Mouse (Mus musculus): ENCODE data around the gene Mcoln1. TPM values are rescaled to one million over a fixed set of nuclear protein-coding genes. Genes with fewer than 3 reads are reported as not detected.

Mcoln1 gene
- polyA plus RNA-seq, 1 experiment from 2014 or later = 74.9 TPM

- Histone ChIP-seq H3K4me2 (replicated peaks) (no peak overlapping the region), H3K4me3 (no peak overlapping the region), H3K27ac (replicated peaks) (no peak overlapping the region), H3K9ac (replicated peaks) (no peak overlapping the region), H3K4me1 (no peaks in the 10 kb centered on the region), H3K36me3 (no peaks in the 10 kb centered on the region), H3K9me3 (no peaks in the 10 kb centered on the region), H3K27me3 (peaks cover 24% of the 10 kb centered on the region)
- no peak for ATAC-seq (ENCODE audit: low FRiP score, low read depth)
- 80% methylated on average over 4 of the region's 4 CpGs for WGBS
Measured at GRCm38 (mm10) chr8:3480221-3480785, 20.0 kb upstream of the Mcoln1 start.

GRCm38 (mm10) chr8:3481605-3482004 lies 18.7 kb upstream of the Mcoln1 start:
- H3K4me1 ChIP-seq = no peaks in the 10 kb centered on the region
- no peak overlapping the region for H3K4me3 ChIP-seq
- WGBS = 69% methylated on average over 5 of the region's 5 CpGs

GRCm38 (mm10) chr8:3482240-3482740 lies 18.0 kb upstream of the Mcoln1 start:
- 0 out of 2 replicates have a peak, but pooled peaks cover 6% of the 10 kb centered on the region for H3K27me3 ChIP-seq
- no peak for ATAC-seq (ENCODE audit: low FRiP score, low read depth)
- H3K4me2 ChIP-seq (replicated peaks) = no peak overlapping the region
- WGBS = 92% methylated on average over 22 of the region's 22 CpGs
- no peak overlapping the region for H3K9ac ChIP-seq (replicated peaks)
- no peaks in the 10 kb centered on the region for H3K36me3 ChIP-seq
- no peak overlapping the region for H3K4me3 ChIP-seq
- no peaks in the 10 kb centered on the region for H3K9me3 ChIP-seq
- no peaks in the 10 kb centered on the region for H3K4me1 ChIP-seq
- H3K27ac ChIP-seq (replicated peaks) = no peak overlapping the region

More at GRCm38 (mm10) chr8:3481605-3482004, 18.7 kb upstream of the Mcoln1 start:
- Histone ChIP-seq H3K9ac (replicated peaks) (no peak overlapping the region), H3K4me2 (replicated peaks) (no peak overlapping the region), H3K27ac (replicated peaks) (no peak overlapping the region), H3K9me3 (no peaks in the 10 kb centered on the region), H3K36me3 (no peaks in the 10 kb centered on the region), H3K27me3 (peaks cover 11% of the 10 kb centered on the region)
- ATAC-seq (ENCODE audit: low FRiP score, low read depth) = no peak

- ATAC-seq (ENCODE audit: low FRiP score, low read depth) = no peak
- Histone ChIP-seq H3K4me1 (no peaks in the 10 kb centered on the region), H3K27me3 (no peaks in the 10 kb centered on the region), H3K4me2 (replicated peaks) (no peak overlapping the region), H3K9ac (replicated peaks) (no peak overlapping the region), H3K27ac (replicated peaks) (no peak overlapping the region), H3K4me3 (no peak overlapping the region), H3K36me3 (no peaks in the 10 kb centered on the region), H3K9me3 (no peaks in the 10 kb centered on the region)
- WGBS = 91% methylated on average over 7 of the region's 7 CpGs
Measured at GRCm38 (mm10) chr8:3483546-3483945, 16.7 kb upstream of the Mcoln1 start.

GRCm38 (mm10) chr8:3485192-3485591 lies 15.1 kb upstream of the Mcoln1 start:
- ATAC-seq (ENCODE audit: low FRiP score, low read depth) = 0 out of 2 replicates have a peak, but pooled peaks have one; percentile 49
- Histone ChIP-seq H3K27ac (replicated peaks) (no peak overlapping the region), H3K4me1 (no peaks in the 10 kb centered on the region), H3K27me3 (no peaks in the 10 kb centered on the region), H3K9me3 (no peaks in the 10 kb centered on the region), H3K9ac (replicated peaks) (no peak overlapping the region), H3K4me2 (replicated peaks) (no peak overlapping the region), H3K36me3 (no peaks in the 10 kb centered on the region), H3K4me3 (no peak overlapping the region)
- WGBS = 40% methylated on average over 5 of the region's 5 CpGs

GRCm38 (mm10) chr8:3492901-3493844 lies 7.1 kb upstream of the Mcoln1 start, which contains the start of gene Zfp358:
Gene Zfp358 (plus strand): TSS chr8:3493138.
- peak; percentile 94 for ATAC-seq (ENCODE audit: low FRiP score, low read depth)
- H3K36me3 ChIP-seq = peaks cover 36% of the 10 kb centered on the region
- peaks cover 10% of the 10 kb centered on the region; the same call in 1 of the 2 replicates for H3K9me3 ChIP-seq
- H3K27ac ChIP-seq (replicated peaks) = peak within 1 kb of the TSS; percentile 84
- H3K4me3 ChIP-seq = peak within 1 kb of the TSS; percentile 78
- H3K9ac ChIP-seq (replicated peaks) = peak within 1 kb of the TSS; percentile 96
- no peaks in the 10 kb centered on the region for H3K27me3 ChIP-seq
- H3K4me1 ChIP-seq = peaks cover 20% of the 10 kb centered on the region
- H3K4me2 ChIP-seq (replicated peaks) = peak within 1 kb of the TSS; percentile 68
- WGBS = under 1% methylated on average over 61 of the region's 64 CpGs

- Histone ChIP-seq H3K4me2 (replicated peaks) (peak overlapping the region; percentile 68), H3K9me3 (peaks cover 10% of the 10 kb centered on the region; the same call in 1 of the 2 replicates), H3K9ac (replicated peaks) (peak overlapping the region; percentile 96), H3K4me3 (peak overlapping the region; percentile 78), H3K27ac (replicated peaks) (peak overlapping the region; percentile 84), H3K4me1 (peaks cover 20% of the 10 kb centered on the region), H3K27me3 (no peaks in the 10 kb centered on the region), H3K36me3 (peaks cover 36% of the 10 kb centered on the region)
- 46% methylated on average over 6 of the region's 6 CpGs for WGBS
- peak; percentile 0; the same call in 1 of the 2 replicates for ATAC-seq (ENCODE audit: low FRiP score, low read depth)
Measured at GRCm38 (mm10) chr8:3493845-3494208, 6.4 kb upstream of the Mcoln1 start.

- H3K36me3 ChIP-seq = peaks cover 36% of the 10 kb centered on the region
- H3K4me3 ChIP-seq = no peak overlapping the region
- H3K27ac ChIP-seq (replicated peaks) = no peak overlapping the region
- WGBS = 96% methylated on average over 44 of the region's 44 CpGs
- peaks cover 10% of the 10 kb centered on the region; the same call in 1 of the 2 replicates for H3K9me3 ChIP-seq
- peaks cover 21% of the 10 kb centered on the region for H3K4me1 ChIP-seq
- H3K4me2 ChIP-seq (replicated peaks) = no peak overlapping the region
- H3K9ac ChIP-seq (replicated peaks) = no peak overlapping the region
- H3K27me3 ChIP-seq = no peaks in the 10 kb centered on the region
- no peak for ATAC-seq (ENCODE audit: low FRiP score, low read depth)
Measured at GRCm38 (mm10) chr8:3495578-3496427, 4.5 kb upstream of the Mcoln1 start.

GRCm38 (mm10) chr8:3496428-3496748 lies 3.9 kb upstream of the Mcoln1 start:
- peaks cover 27% of the 10 kb centered on the region for H3K4me1 ChIP-seq
- WGBS = 94% methylated on average over 15 of the region's 15 CpGs
- no peak overlapping the region for H3K4me3 ChIP-seq

GRCm38 (mm10) chr8:3498583-3498982 lies 1.7 kb upstream of the Mcoln1 start:
- no peak overlapping the region for H3K9ac ChIP-seq (replicated peaks)
- 93% methylated on average over 3 of the region's 3 CpGs for WGBS
- peaks cover 36% of the 10 kb centered on the region for H3K36me3 ChIP-seq
- H3K4me2 ChIP-seq (replicated peaks) = no peak overlapping the region
- peaks cover 10% of the 10 kb centered on the region; the same call in 1 of the 2 replicates for H3K9me3 ChIP-seq
- no peak overlapping the region for H3K27ac ChIP-seq (replicated peaks)
- H3K4me3 ChIP-seq = no peak overlapping the region
- no peaks in the 10 kb centered on the region for H3K27me3 ChIP-seq
- H3K4me1 ChIP-seq = peaks cover 36% of the 10 kb centered on the region
- no peak for ATAC-seq (ENCODE audit: low FRiP score, low read depth)

More at GRCm38 (mm10) chr8:3496428-3496748, 3.9 kb upstream of the Mcoln1 start:
- H3K4me2 ChIP-seq (replicated peaks) = no peak overlapping the region
- H3K27ac ChIP-seq (replicated peaks) = no peak overlapping the region
- H3K9ac ChIP-seq (replicated peaks) = no peak overlapping the region
- ATAC-seq (ENCODE audit: low FRiP score, low read depth) = no peak
- peaks cover 10% of the 10 kb centered on the region; the same call in 1 of the 2 replicates for H3K9me3 ChIP-seq
- no peaks in the 10 kb centered on the region for H3K27me3 ChIP-seq
- H3K36me3 ChIP-seq = peaks cover 36% of the 10 kb centered on the region

- Histone ChIP-seq H3K4me3 (peak overlapping the region; percentile 78), H3K4me1 (peaks cover 29% of the 10 kb centered on the region), H3K27ac (replicated peaks) (peak overlapping the region; percentile 87), H3K36me3 (peaks cover 32% of the 10 kb centered on the region), H3K27me3 (no peaks in the 10 kb centered on the region), H3K9ac (replicated peaks) (peak overlapping the region; percentile 78), H3K9me3 (peaks cover 10% of the 10 kb centered on the region; the same call in 1 of the 2 replicates), H3K4me2 (replicated peaks) (peak overlapping the region; percentile 79)
- ATAC-seq (ENCODE audit: low FRiP score, low read depth) = no peak; the same call in 1 of the 2 replicates
- WGBS = 9% methylated on average over 8 of the region's 8 CpGs
Measured at GRCm38 (mm10) chr8:3499751-3500150, 506 bp upstream of the Mcoln1 start.

Data from midbrain, embryonic 12.5 days (tissue).